Mouse (Mus musculus) adrenal gland, adult 18-20 months (tissue): Measurements from ENCODE around the gene Tm2d3. TPM values are rescaled to one million over a fixed set of nuclear protein-coding genes. Genes with fewer than 3 reads are reported as not detected.

Source experiments
- DNase-seq, 2 experiments: peaks; one replicate each; pipeline ENCODE4 v3.0.0; 2021 to 2022; ENCODE audit warnings: low spot score in 2 of 2
- long read RNA-seq, 2 experiments: library from polyadenylated mRNA; stranded (forward); transcript quantifications; one replicate each; pipeline ENCODE4 v2.0.0; 2021
- total RNA-seq, 2 experiments: library from RNA; stranded (reverse); gene quantifications; 1 replicate in 1 of 2; 2 replicates in 1 of 2; pipeline ENCODE4 v1.2.3; 2021

Tm2d3 gene
- total RNA-seq = 10 to 100 TPM; 62.5 to 66.5 TPM
- long read RNA-seq, experiment 1, transcript Tm2d3-201 (5 exons, 908 nt) = major isoform, 7 of 14 reads
- long read RNA-seq, experiment 1, partial matches to known transcripts = 3 of 14 reads
- long read RNA-seq, experiment 1, other reads (novel, unspliced or antisense) = 3 of 14 reads
- long read RNA-seq, experiment 2, transcript Tm2d3-201 (5 exons, 908 nt) = major isoform, 54 of 80 reads
- long read RNA-seq, experiment 2, transcript Tm2d3-203 (6 exons, 1,003 nt) = minor isoform, 11 of 80 reads
- long read RNA-seq, experiment 2, partial matches to known transcripts = 5 of 80 reads
- long read RNA-seq, experiment 2, other reads (novel, unspliced or antisense) = 8 of 80 reads

DNA sequence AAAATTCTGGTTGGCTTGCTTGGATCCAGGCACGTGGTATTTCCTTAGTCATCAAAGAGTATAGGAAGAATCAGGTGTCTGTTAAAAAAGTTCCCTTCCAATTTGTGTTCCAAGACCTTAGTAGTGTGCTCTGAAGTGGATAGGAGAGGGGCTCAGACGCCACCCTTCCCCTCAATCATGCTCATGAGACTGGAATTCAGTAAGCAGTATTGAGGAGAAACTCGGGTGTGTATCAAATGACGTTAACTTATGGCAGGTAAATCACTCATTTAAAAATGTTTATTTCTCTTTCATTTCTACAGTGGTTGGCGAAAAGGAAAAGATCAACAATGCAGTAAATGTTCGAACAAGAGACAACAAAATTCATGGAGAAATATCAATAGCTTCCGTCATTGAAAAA lies at the start of gene Tm2d3:
TSS of gene Tm2d3 (plus strand) at position 301 of the 400 bp plus-strand sequence.
- no peak for DNase-seq

DNA sequence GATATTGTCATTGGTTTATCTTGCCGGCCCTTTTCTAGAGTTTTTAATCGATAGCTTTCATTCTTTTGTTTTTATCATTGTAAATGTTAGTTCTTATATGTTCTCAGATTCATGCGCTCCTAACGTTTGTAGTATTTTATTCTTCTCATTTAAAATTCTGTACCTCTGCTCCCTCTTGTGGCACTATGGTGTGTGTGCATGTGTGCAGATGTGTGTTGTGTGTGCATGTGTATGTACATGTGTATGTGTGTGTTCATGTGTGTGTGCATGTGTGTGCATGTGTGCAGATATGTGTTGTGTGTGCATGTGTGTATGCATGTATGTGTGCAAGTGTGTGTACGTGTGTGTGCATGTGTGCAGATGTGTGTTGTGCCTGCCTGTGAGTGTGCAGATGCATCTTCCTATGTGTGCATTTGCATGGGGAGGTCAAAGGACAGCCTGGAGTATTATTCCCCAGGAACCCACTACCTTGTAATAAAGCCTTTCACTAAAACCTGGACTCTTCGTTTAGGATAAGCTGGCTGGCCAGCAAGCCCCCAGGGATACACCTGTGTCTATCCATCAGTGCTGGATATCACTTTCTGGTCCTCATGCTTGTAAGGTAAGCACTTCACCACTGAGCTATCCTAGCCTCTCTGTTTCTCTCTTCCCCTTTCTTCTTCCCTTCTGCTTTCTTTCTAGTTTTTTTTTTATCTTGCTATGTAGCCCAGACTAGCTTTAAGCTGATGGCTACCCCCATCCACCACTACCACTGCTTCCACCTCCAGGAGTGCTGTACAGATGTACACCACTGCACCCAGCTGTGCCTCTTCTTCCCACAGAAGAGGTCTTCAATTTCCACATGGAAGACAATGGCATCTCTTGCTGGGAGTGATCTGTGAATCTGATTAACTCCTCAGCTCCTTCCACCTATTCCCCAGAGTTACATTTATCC lies 48.3 kb upstream of the Tm2d3 start:
- DNase-seq = no peak

DNA sequence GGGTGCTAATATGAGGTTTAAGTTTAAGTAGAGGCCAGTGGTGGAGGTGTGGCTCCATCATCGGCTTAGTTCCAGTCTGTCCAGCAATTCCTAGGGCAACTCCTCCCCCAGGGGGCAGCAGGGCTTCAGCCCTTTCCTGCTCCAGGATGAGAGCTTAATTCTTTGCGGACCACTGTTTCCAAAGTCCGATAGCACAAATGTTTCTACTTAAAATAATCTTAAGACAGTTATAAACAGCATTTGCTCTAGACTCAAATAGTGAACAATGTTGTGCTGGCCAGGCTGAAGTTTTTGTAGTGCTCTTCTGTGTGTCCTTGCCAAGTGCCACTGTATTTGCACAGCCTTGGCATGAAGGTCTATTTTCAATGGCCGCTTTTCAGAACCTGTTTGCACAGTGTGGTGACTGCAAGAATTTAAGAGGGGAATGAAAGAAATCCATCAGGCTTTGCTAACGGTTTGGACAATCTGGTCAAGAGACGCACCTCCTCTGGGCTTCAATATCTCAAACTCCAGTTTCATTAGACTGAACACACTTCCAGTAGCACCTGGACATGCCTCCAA lies 47.0 kb upstream of the Tm2d3 start:
- DNase-seq = no peak

DNA sequence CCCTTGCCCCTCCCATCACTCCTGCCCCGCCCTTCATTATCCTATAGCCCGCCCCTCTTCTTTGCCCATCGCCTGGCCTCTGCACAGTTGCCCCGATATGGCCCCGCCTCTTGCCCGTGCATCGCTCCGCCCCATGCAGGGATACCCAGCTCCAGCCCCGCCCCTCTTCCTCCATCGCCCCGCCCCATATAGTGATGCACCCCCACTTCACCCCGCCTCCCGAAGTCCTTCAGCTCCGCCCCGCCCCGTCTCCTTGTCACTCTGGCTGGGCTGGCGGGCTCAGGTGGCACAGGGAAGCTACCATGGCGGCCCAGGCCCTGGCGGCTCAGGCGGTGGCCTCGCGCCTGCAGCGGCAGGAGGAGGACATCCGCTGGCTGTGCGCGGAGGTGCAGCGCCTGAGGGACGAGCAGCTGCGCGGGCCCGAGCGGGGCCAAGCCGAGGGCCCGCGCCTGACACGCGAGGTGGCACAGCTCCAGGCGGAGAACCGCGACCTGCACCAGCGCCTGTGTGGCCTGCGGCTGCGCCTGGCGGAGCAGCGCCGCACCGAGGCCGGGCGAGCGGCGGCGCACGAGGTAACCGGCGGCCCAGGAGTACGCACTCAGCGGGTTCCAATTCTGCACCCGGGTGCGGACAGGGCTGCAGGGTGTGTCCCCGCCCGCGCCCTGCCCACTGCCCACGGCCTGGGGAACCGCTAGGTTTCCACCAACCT lies 46.2 kb upstream of the Tm2d3 start, which contains the start of gene Tarsl2:
TSS of gene Tarsl2 (plus strand) at position 256 of the 709 bp plus-strand sequence.
- peak; percentile 94 to 97 for DNase-seq

DNA sequence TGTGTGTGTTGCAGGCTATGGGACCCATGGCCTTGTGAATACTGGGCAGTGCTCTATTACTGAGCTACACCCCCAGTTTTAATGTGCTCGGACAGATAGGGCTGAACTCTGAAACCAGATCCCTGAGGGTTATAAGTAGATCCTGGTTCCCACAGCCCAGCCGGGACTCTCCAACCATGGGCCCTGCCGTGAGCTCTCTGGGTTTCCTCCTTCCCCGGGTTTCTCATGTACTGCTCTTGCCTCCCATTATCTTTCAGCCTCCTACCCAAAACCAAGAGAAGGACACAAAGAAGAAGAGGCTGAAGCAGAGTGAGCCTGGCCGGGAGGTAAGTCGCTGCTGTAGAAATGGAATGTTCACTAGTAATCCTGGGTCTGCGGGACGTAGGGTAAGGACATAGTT lies 45.0 kb upstream of the Tm2d3 start:
- DNase-seq = no peak

DNA sequence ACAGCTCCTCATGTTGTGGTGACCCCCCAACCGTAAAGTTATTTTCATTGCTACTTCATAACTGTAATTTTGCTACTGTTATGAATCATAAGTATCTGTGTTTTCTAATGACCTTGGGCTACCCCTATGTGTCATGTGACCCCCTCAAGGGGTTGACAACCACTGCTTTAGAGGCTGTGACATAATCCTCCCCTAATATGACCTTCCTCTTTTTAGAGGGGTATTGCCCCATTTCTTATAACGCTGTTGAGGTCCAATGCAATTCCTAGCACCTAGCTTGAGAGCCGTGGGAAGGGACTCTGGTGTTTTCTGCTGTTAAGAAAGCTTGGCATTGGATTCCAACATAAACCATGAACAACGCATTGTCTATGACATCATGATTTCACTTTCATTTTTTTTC lies 40.3 kb upstream of the Tm2d3 start:
- DNase-seq = no peak

DNA sequence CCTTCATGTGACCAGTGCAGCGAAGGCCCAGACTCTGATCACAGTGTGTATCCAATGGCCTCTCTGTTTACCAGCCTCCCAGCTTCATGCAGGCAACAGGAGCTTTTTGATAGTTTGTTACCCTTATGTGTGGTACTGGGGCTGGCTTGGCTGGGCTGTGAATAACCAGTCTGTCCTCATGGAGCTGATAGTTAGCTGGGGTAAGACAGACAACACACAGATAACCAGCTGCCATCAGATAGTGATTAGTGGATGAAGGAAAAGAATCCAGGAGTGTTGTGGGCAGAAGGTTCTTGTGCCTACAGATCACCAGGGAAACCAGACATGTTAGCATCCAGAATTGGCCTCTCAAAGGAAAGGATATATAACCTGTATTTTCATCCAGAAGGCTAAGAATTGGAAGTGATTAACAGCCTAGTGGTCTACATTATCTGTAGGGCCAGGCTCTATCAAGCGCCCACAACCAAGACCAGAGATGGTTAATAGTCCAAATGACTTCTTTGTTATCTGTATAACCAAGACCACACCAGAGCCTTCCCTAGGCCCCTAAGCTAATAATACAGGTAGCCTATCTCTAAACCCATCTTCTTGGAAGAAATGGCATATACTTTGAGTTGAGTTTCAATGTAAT lies 33.4 kb upstream of the Tm2d3 start:
- no peak for DNase-seq

DNA sequence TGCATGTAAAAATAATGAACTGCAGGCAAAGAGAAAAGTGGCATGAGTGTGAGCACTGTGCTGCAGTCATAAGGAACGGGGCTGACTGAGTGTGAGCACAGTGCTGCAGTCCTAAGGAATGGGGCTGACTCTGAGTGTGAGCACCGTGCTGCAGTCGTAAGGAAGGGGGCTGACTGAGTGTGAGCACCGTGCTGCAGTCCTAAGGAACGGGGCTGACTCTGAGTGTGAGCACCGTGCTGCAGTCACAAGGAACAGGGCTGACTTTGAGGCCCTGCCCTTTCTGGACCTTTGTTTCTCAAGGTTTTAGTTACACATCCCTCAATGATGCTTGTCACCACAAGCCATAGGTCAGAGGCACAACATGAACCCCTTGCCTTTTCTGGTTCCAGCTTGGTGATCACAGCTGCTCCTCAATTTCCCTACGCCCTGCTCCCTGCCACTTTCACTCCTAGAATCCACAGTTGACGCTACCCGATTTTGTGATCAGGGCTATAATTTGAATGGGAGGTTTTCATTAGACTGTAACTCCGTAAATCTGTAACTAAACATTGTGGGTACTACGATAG lies 27.7 kb upstream of the Tm2d3 start:
- no peak for DNase-seq

DNA sequence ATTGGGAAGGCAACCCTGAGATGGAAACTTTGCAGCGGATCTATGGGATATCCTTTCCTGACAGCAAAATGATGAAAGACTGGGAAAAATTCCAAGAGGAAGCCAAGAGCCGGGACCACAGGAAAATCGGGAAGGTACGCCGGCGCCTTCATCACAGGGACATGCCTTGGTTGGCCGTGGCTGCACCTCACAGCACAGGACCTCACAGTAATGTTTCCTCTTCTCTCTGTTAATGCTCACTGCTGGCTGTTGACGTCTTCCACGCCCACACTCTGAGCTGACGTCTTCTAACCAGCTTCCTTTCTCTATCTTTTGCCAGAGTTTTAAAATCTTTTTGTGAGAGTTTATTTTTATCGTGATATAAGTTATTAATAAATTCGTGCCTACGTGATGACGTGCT lies 27.1 kb upstream of the Tm2d3 start:
- DNase-seq = no peak

DNA sequence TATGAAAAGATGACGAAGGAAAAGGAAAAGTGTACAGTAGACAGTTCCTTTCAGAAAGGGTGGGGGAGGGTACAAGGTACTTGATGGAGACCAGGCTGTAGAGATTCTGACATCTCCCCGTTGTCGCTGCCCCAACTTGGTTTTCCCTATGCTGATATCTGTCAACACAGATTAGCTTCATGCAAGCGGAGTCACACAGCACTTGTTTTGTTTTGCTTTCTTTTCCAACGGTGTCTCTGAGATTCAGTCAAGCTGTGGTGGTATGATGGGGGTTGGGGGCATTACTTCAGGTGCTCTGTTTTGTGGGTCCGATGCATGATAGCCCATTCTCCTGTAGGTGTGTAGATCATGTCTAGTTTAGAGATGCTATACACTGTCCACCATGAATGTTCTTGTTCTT lies 23.5 kb upstream of the Tm2d3 start:
- no peak for DNase-seq

DNA sequence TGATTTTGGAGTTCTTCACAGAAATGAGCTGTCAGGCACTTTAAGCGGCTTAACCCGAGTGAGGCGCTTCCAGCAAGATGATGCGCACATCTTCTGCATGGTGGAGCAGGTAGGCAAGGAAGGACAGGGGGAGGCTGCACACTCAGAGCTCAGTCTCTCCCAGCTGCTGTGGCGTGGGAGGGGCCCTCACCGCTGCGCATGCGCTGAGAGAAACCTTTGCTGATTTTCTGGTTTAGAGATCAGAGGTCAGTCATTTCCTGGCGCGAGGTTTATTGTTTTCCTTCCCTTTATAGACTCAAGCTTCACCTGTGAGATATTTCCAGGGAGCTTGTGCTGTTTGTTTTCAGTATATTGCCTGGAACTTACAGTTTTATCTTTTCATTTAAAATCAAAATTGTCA lies 12.9 kb upstream of the Tm2d3 start:
- DNase-seq = no peak

DNA sequence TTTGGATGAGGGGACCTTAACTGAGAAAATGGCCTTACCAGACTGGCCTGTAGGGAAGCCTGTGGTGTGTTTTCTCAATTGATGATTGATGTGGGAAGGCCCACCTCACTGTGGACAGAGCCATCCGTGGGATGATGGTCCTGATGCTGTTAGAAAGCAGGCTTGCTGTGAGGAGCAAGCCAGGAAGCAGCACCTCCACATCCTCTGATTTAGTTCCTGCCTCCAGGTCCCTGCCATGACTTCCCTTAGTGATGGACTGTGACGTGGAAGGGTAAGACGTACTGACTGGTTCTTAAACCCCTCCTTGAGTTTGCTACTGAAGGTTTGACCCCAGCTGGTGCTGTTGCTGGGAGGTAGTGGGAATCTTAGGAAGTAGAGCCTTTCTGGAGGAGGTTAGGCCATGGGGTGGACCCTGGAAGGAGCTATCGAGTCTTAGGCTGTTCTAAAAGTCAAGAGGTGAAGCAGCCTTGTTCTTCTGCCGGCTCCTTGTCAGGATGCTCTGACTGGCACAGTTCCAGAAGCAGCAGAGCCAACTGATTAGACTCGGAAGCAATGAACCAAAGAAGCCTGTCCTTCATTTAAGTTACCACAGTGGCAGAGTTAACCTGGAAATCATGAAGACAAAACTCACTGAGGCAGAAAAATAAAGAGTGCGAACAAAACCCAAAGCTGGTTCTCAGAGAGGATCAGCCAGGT lies 11.9 kb upstream of the Tm2d3 start:
- DNase-seq = no peak

DNA sequence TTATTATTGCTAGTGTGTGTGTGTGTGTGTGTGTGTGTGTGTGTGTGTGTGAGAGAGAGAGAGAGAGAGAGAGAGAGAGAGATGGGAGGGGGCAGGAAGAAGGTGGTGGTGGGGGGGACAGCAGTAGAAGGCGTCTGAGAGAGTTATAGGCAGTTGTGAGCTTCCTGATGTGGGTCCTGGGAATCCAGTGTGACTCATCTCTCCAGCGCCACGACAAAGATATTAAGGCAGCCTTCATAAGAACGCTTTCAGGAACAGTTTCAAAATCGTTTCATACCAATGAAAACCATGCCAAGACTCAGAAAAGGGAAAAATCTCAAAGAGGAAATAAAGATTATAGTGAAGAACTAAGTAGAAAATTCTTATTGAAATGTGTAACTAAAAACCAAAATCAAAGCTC lies 9.8 kb upstream of the Tm2d3 start:
- DNase-seq = no peak

DNA sequence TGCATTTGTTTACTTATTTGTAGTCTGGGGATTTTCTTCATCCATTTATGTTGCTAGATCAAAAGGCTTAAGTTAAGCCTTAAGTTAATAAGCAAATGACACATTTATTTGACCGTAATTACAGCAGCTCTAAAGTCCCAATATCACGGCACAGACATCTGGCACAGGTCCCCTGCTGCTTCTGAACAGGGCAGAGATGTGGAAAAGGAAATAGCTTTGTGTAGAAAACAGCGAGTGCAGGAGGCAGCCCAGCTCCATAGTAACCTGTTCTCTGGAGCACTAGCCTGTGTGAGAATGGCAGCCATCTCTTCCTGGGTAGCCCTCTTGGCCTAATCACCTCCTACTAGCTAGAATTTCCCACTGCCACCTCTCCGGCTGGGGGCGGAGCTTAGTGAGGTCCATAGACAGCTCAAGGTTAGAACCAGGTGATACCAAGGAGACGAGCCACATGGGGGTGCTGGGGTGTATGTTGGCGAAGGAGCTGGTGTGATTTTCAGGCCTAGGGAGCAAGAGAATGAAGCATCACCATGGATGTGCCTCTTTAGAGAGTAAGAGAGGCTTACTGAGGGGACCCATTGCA lies 6.6 kb upstream of the Tm2d3 start:
- DNase-seq = no peak

DNA sequence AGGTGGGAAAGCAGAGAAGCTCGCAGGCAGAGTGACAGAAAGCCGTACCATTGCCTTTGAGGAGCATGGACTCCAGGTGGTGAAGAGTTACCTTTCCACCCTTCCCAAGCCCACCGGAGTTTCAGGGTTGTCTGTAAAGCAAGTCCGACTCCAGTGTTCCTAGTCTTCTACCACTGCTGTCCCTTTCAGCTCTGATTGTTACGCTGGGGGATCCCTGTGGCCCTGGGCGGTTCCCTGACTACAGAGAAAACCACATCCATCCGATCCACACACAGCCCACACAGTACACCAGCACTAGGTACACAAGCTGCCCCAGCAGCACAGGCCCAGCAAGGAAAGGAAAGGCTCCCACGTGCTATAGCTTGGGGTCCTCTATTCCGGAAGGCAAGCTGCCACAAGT lies 4.3 kb upstream of the Tm2d3 start:
- no peak for DNase-seq

DNA sequence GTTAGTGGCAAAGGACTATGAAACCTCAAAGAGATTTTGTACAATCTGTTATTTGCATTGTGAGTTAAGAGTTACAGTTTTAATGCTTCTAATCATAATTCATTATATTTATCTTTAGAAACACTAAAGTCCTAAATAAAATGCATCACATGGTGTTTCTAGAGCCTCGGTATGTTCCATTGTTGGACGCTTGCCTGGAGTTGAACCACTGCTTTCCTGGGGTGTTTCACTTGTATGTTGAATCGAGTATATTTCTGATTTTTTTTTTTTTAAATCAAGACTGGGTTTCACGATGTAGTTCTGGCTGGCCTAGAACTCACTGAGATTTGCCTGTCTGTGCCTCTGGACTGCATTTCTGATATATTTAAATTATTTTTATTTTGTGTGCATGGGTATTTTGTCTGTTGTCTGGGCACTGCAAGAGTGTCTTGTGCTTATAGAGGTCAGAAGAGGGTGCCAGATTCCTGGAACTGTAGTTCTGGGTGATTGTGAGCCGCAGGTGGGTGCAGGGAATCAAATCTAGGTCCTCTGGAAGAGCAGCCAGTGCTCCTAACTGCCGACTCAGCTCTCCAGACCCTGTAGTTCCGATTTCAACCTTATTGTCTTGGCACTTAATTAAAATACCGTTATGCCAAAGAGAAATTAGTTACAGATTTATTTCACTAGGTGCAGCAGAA lies 1.1 kb downstream of the Tm2d3 start:
- DNase-seq = no peak

DNA sequence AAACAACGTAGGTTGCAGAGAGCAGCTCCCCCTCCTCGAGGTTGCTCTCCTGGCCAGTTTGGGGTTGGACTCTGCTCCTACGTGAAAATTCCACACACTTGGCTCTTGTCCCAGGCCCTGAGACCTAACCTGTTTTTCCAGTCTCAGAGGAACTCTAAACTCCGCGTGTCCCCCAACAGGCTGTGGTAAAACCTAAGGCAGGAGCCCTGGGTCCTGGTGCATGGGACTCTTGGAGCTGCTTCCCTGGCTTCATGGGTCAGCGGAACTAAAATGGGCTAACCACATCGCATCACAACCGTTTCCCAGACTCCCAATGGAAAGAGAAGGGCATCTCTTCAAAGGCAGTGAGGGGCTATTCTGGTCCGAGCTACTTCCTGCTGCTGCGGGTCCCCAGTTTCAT lies 1.9 kb downstream of the Tm2d3 start:
- DNase-seq = peak in 1 of 2 experiments; percentile 8

DNA sequence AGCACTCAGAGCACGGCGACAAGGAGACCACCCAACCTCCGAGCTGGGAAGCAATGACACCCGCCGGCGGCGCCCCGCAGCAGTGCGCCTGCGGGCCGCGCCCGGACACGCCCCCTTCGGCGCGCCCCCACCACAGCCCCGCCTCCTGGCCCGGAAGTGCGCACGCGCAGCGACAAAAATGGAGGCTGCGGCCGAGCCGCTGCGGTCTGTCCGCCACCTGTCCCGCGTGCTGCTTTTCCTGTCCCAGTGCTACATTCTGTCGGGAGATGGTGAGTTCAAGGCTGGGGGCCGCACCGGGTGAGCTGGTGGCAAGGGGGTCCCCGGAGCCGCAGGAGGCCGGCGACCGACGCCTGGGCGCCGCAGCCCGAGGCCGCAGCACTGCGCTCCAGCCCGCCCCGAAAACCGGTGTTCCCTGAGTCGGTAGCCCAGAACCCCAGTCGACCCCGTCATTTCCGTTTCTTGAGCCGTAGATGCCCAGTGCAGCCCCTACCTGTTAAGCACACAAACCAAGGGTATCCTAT lies 2.4 kb downstream of the Tm2d3 start:
- DNase-seq = peak; percentile 89 to 92

DNA sequence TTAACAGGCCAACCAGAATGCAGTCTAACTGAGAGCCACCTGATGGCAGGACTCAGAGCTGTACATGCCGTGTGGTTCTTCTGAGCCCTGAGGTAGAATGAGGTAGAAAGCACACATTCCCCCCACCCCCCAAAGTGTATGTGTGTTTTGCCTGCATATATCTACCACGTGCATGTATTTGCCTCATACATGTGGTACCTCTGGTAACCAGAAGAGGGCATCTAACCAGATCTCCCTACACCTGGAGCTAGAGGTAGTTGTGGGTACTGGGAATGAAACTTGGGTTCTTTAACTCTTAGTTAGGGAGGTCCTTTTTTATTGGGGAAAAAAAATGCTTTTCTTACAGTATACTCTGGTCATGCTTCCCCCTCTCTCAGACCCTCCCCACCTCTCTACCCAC lies 5.5 kb downstream of the Tm2d3 start:
- no peak for DNase-seq
